Mouse (Mus musculus) liver, embryonic 16.5 days (tissue): ENCODE measurements around the gene Myom3. TPM values are rescaled to one million over a fixed set of nuclear protein-coding genes. Genes with fewer than 3 reads are reported as not detected.

Experiments
- ATAC-seq: fragments of 200-750 bp; cut with Nextera tagmentation; 2 replicates; pipeline ENCODE4 v1.8.0; 2017; ENCODE audit warnings: low read depth, mild to moderate bottlenecking, moderate number of reproducible peaks, moderate library complexity
- H3K27ac ChIP-seq: fragments of 300-500 bp; sonication (generic); 2 replicates; pipeline ENCODE4 v1.5.1; 2014; ENCODE audit warnings: mild to moderate bottlenecking, low read length
- H3K27me3 ChIP-seq: fragments of 300-500 bp; sonication (generic); 2 replicates; pipeline ENCODE4 v1.6.1; 2014; ENCODE audit warnings: low read depth, low read length, mixed read lengths; ENCODE audit not compliant: control insufficient read depth, insufficient read depth
- H3K36me3 ChIP-seq: fragments of 300-500 bp; sonication (generic); 2 replicates; pipeline ENCODE4 v1.6.1; 2014; ENCODE audit warnings: mild to moderate bottlenecking; ENCODE audit not compliant: control insufficient read depth, insufficient read depth
- H3K4me1 ChIP-seq: fragments of 300-500 bp; sonication (generic); 2 replicates; pipeline ENCODE4 v1.6.1; 2014; ENCODE audit warnings: low read depth, low read length, mixed read lengths; ENCODE audit not compliant: control insufficient read depth
- H3K4me2 ChIP-seq: fragments of 300-500 bp; sonication (generic); 2 replicates; pipeline ENCODE4 v1.6.1; 2014; ENCODE audit warnings: low read depth, low read length, mixed read lengths
- H3K4me3 ChIP-seq: fragments of 300-500 bp; sonication (generic); 2 replicates; pipeline ENCODE4 v1.5.1; 2014; ENCODE audit warnings: low read depth, mild to moderate bottlenecking, low read length
- H3K9ac ChIP-seq: fragments of 300-500 bp; sonication (generic); 2 replicates; pipeline ENCODE4 v1.6.1; 2014; ENCODE audit warnings: low read depth, low read length
- H3K9me3 ChIP-seq: fragments of 300-500 bp; sonication (generic); replicated peaks from 2 replicates; pipeline ENCODE4 v1.6.1; 2016; ENCODE audit warnings: low read length; ENCODE audit not compliant: control insufficient read depth
- WGBS: fragments of 180-500 bp; shearing (Covaris S2); extraction: QIAGEN DNeasy Blood & Tissue Kit; methylation state at CpG from one replicate; pipeline ENCODE4 v1.1.7; 2014; ENCODE audit not compliant: insufficient replicate concordance; 5-methylcytosine and 5-hydroxymethylcytosine counted together
- polyA plus RNA-seq: library from polyadenylated mRNA; unstranded; fragments of >200 nt; fragmentation: Nextera tagmentation; extraction: Ambion mirVana; gene quantifications from 2 replicates; pipeline ENCODE4 v1.2.1, GENCODE M21; 2015

The Myom3 gene
- polyA plus RNA-seq, 1 experiment from 2014 or later = 0.72 TPM

DNA sequence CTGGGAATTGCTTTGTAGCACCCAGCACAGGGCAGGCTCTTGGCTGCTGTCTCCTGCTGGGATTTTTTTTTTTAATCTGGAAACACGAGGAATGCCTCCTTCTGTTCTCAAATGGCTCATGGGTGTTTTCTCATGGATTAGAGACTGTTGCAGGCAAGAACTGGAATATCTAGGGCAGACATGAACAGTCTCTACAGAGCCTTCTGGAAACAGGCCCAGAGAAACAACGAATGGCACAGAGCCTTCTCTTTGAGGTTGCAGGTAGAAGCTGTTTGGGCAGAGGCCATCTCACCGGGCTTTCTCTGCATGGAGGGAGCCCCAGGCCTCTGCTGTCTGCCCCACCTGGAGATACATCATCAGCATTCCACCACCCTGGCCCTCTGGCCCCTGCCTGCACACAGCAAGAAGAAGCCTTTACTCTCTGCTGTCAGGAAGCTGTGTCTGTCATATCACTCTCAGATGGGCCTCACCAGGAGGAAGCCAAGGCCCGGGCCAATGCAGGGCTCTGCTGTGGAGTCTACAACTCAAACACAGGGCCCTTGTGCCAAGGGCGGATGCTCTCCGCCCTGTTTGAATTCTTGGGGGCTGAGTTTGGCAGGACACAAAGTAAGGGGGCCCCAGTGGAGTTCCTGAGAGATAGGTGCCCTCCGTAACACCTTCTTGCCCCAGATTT is 7.3 kb upstream of the Myom3 start:
- peak; percentile 32; the same call in 1 of the 2 replicates for ATAC-seq
- Histone ChIP-seq H3K4me1 (peaks cover 6% of the 10 kb centered on the region), H3K27me3 (no peaks in the 10 kb centered on the region), H3K36me3 (no peaks in the 10 kb centered on the region), H3K9me3 (no peaks in the 10 kb centered on the region), H3K4me3 (no peak overlapping the region), H3K4me2 (no peak overlapping the region), H3K9ac (no peak overlapping the region), H3K27ac (peak overlapping the region; percentile 65)
- WGBS = 45% methylated on average over 7 of the region's 7 CpGs

GRCm38 (mm10) chr4:135752779-135753164 is 6.7 kb upstream of the Myom3 start:
- Histone ChIP-seq H3K27ac (peak overlapping the region; percentile 65), H3K27me3 (no peaks in the 10 kb centered on the region), H3K4me1 (peaks cover 6% of the 10 kb centered on the region), H3K4me3 (no peak overlapping the region), H3K9me3 (no peaks in the 10 kb centered on the region), H3K9ac (no peak overlapping the region), H3K4me2 (no peak overlapping the region), H3K36me3 (no peaks in the 10 kb centered on the region)
- 42% methylated on average over 8 of the region's 8 CpGs for WGBS
- peak; percentile 85 for ATAC-seq

GRCm38 (mm10) chr4:135758331-135758730 is 1.2 kb upstream of the Myom3 start:
- no peaks in the 10 kb centered on the region for H3K9me3 ChIP-seq
- ATAC-seq = no peak
- 29% methylated on average over 4 of the region's 4 CpGs for WGBS

GRCm38 (mm10) chr4:135758825-135759224 is 690 bp upstream of the Myom3 start:
- no peak for ATAC-seq
- Histone ChIP-seq H3K27me3 (no peaks in the 10 kb centered on the region), H3K36me3 (no peaks in the 10 kb centered on the region), H3K4me1 (peaks cover 4% of the 10 kb centered on the region; the same call in 1 of the 2 replicates), H3K4me2 (no peak overlapping the region), H3K9ac (no peak overlapping the region), H3K9me3 (no peaks in the 10 kb centered on the region), H3K4me3 (no peak overlapping the region), H3K27ac (no peak overlapping the region)
- WGBS = 48% methylated on average over 6 of the region's 6 CpGs

More at GRCm38 (mm10) chr4:135758331-135758730, 1.2 kb upstream of the Myom3 start:
- Histone ChIP-seq H3K36me3 (no peaks in the 10 kb centered on the region), H3K4me1 (peaks cover 4% of the 10 kb centered on the region; the same call in 1 of the 2 replicates), H3K27me3 (no peaks in the 10 kb centered on the region), H3K9ac (no peak overlapping the region), H3K27ac (no peak overlapping the region), H3K4me2 (no peak overlapping the region), H3K4me3 (no peak overlapping the region)

- Histone ChIP-seq H3K9ac (no peak overlapping the region), H3K9me3 (no peaks in the 10 kb centered on the region), H3K27me3 (no peaks in the 10 kb centered on the region), H3K36me3 (no peaks in the 10 kb centered on the region), H3K4me3 (no peak overlapping the region), H3K27ac (no peak overlapping the region), H3K4me1 (peaks cover 4% of the 10 kb centered on the region; the same call in 1 of the 2 replicates), H3K4me2 (no peak overlapping the region)
- 57% methylated on average over 8 of the region's 8 CpGs for WGBS
- no peak for ATAC-seq
These were observed 1.5 kb downstream of the Myom3 start for GRCm38 (mm10) chr4:135761048-135761447.

DNA sequence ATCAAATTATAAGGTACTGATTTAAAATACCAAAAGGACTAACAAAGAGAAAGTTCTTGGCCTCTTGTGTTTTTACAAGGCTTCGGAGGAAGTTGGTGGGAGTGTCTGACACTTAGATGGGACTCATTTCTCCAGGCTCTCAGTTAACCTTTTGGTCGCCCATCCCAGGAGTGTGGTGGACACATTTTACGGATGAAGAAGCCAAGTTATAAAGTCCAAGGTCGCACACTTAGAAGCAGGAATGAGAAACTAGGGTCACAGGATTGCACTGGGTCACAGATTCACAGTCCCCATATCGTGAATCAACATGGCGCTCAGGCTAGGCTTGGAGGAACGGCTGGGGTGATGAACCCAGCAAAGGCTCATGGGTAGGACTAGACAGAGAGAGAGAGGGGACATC is 2.1 kb downstream of the Myom3 start:
- Histone ChIP-seq H3K27ac (no peak overlapping the region), H3K4me2 (no peak overlapping the region), H3K4me3 (no peak overlapping the region), H3K9me3 (no peaks in the 10 kb centered on the region), H3K27me3 (no peaks in the 10 kb centered on the region), H3K9ac (no peak overlapping the region), H3K4me1 (peaks cover 4% of the 10 kb centered on the region; the same call in 1 of the 2 replicates), H3K36me3 (no peaks in the 10 kb centered on the region)
- 73% methylated on average over 7 of the region's 7 CpGs for WGBS
- no peak for ATAC-seq

DNA sequence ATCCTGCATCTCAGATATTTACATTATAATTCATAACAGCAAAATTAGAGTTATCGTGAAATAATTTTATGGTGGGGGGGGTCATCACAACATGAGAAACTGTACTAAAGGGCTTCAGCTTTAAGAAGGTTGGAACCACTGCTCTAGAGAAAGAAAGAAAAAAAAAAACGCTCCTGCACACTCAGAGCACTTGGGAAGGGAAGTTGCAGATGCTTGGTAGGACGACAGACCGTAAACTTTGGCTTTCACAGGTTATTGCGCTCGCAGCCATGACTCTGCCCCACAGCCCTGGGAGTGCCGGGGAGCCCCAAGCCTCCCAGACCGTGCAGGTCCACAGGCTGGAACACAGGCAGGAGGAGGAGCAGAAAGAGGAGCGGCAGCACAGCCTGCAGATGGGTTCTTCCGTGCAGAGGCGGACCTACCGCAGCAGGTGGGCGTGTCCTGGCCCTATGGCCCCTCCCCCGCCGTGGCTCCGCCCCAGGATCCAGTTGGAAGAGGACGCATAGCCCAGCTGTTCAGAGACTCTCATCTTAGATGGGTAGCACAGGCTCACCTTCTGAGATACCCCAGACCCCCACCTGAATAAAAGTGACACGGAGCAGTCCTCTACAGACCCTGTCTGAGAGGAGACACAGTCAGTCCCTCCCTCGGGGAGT is 2.9 kb downstream of the Myom3 start:
- H3K36me3 ChIP-seq = no peaks in the 10 kb centered on the region
- peak; percentile 87 for ATAC-seq
- no peak overlapping the region for H3K9ac ChIP-seq
- peaks cover 4% of the 10 kb centered on the region; the same call in 1 of the 2 replicates for H3K4me1 ChIP-seq
- peak overlapping the region; percentile 38 for H3K4me3 ChIP-seq
- H3K4me2 ChIP-seq = peak overlapping the region; percentile 51
- H3K27me3 ChIP-seq = no peaks in the 10 kb centered on the region
- 7% methylated on average over 19 of the region's 19 CpGs for WGBS
- no peak overlapping the region for H3K27ac ChIP-seq
- no peaks in the 10 kb centered on the region for H3K9me3 ChIP-seq

GRCm38 (mm10) chr4:135764700-135765099 is 5.2 kb downstream of the Myom3 start:
- no peak for ATAC-seq
- Histone ChIP-seq H3K27ac (no peak overlapping the region), H3K4me1 (peaks cover 4% of the 10 kb centered on the region; the same call in 1 of the 2 replicates), H3K4me2 (no peak overlapping the region), H3K9me3 (no peaks in the 10 kb centered on the region), H3K9ac (no peak overlapping the region), H3K4me3 (no peak overlapping the region), H3K27me3 (no peaks in the 10 kb centered on the region), H3K36me3 (no peaks in the 10 kb centered on the region)
- 76% methylated on average over 13 of the region's 13 CpGs for WGBS

- Histone ChIP-seq H3K4me1 (peaks cover 4% of the 10 kb centered on the region; the same call in 1 of the 2 replicates), H3K4me3 (no peak overlapping the region), H3K9me3 (no peaks in the 10 kb centered on the region), H3K4me2 (no peak overlapping the region), H3K27ac (no peak overlapping the region), H3K9ac (no peak overlapping the region), H3K36me3 (no peaks in the 10 kb centered on the region), H3K27me3 (no peaks in the 10 kb centered on the region)
- WGBS = 60% methylated on average over 8 of the region's 8 CpGs
- no peak for ATAC-seq
These were observed 6.2 kb downstream of the Myom3 start for GRCm38 (mm10) chr4:135765707-135766106.
